Mouse (Mus musculus) mature B cell (primary cell): Measurements from ENCODE around the gene Rbbp4.
"Not testable (repeated sequence)": the region's sequence is repeated elsewhere in the genome, so short reads cannot be mapped to it uniquely, and the experiment has no call there.

Source experiments
- in situ Hi-C: fragments of 300-500 bp; cut with MboI; formaldehyde crosslinking; loops from 2 replicates; pipeline ENCODE4 v1.14.3; 2019

Gene Rbbp4

DNA sequence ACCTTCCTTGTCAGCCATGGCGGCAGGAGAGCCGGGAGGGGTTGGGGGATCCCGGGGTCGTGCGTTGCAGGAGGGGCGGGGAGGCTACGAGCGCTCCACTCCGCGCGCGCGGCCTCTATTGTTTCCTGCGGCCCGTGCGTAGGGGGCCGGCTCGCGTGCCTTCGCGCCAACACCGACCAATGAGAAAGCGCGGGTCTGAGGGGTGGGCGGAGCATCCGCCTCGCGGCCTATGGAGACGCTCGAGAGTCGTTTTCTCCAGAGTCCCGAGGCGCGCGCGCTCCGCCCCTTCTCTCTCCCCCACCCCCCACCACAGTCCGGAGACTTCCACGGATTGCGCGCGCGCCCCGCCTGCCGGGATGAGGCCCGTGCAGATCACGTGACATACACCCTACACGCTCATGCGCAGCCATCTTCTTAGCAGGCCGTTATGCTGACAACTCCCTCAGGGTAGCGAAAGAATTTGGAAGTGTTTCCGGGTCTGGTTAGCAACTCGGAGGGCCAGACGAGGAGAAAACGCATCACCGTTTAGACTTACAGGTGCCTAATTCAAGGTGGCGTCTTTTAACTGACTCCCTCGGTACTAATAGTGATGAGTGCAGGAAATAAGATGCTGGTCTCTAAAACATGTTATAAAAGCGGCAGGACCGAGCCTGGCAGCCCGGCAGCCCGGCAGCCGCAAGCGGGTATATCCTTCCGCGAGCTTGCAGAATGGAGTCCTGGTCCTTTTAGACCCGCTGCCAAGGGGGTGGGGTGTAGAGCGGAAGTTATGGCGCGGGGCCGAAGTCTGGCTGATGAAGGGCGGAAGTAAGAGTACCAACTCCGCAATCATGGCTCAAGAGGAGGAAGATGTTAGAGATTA lies at the start of gene Rbbp4, which contains the start of gene Zbtb8os:
TSS of gene Rbbp4 (minus strand) at position 155 of the 859 bp plus-strand sequence.
TSS of gene Zbtb8os (plus strand) at position 480 of the 859 bp plus-strand sequence.
- in situ Hi-C loops = no loop called here

DNA sequence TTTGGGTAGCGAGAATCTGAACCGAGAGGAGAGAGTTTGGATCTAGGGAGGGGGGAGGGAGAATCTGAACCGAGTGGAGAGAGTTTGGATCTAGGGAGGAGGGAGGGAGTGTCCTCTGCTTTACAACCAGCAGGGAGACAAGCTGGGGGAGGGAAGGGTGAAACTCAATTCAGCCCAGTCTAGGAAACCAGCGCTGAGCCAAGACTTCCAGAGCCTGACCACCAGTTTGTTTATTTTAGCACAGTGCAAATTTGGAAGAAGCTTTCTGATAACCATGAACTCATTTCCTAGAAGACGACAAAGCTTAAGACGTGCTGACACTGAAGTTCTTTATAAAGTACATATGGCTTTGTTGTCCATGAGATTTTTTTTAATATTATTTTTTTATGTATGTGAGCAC lies 49.3 kb upstream of the Rbbp4 start:
- in situ Hi-C loops = no loop called here

DNA sequence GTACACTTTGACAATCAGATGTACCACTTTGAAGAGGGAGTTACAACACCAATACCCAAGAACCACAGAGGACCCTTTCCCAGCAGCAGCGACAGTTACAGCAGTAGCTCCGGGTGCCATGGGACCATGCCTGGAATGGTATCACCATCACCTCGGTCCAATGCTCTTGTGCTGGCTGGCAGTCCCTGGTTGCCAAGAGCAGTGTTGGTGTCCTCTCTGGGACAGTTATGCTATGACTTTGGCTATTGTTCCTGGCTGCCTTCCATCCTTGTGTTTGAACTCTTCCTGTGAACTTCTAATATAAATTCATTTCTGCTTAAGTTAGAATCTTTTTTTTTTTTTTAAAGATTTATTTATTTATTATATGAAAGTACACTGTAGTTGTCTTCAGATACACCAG lies 48.4 kb upstream of the Rbbp4 start:
- in situ Hi-C loops = no loop called here

DNA sequence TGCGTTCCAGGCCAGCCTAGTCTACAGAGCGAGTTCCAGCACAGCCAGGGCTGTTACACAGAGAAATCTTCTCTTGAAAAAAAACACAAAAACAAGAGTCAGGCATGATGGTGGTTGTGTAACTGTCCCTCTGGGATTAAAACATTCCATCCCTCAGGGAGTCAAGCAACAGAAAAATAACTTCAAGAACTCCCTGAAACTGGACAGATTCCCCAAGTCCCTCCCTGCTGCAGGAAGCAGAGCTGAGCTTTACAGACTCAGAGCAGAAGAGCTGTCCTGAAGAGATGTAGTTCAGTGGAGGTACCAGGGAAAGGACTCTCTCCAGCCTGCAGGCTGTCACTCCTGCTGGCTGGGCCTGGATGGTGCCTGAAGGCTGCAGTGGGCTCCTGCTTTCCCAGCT lies 47.3 kb upstream of the Rbbp4 start:
- in situ Hi-C loops = no loop called here

DNA sequence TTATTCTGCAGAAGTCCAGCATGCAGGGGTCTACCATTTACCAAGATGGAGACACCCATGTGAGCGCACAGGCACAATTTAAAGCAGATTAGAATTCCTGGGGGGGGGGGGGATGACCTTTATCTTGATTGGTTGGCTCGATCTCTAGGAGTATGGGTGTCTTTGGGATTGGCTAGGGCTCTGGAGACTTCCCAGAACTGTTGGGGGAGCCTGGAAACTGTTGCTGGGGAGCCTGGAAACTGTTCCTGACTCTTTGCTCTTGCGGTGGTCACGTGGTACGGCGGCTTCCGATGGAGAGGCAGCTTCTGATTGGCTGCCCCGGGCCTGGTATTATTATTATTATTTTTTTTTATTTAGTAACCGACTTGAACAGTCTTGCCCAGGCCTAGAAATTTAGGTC lies 46.9 kb upstream of the Rbbp4 start:
- in situ Hi-C loops = no loop called here

DNA sequence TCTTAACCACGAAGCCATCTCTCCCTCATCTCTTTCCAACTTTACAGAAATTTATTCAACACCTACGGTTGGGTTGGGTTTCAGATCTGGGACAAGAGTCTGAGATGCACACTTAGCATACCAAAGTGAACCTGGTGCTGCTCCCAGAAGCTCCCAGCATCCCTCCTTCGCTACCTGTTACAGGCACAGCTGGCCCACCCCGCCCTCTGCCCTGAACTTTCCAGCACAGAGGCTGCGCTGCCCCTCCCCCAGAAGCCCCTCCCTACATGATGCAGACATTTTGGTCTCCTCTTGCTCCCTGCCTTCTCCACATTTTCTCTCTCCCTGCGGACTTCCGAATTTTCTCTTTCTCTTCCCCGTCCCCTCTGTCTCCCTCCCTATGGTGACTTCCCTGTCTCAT lies 46.0 kb upstream of the Rbbp4 start:
- in situ Hi-C loops = no loop called here

DNA sequence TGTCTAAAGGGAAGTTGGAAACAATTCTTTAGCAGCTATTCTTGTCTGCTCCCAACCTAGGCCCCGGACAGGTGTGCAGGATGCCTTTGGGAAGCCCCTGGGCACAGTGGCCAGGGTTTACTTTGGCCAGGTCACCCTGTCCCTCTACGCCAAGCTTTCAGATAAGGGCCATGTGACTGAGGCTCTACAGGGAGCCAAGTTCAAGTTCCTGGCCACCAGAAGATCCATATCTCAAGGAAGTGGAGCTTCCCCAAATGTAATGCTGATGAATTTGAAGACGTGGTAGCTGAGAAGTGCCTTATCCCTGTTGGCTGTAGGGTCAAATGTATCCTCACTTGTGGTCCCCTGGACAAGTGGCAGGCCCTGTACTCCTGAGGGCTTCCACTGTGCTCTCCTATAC lies 44.6 kb upstream of the Rbbp4 start:
- in situ Hi-C loops = no loop called here

GRCm38 (mm10) chr4:129377601-129378390 lies 42.6 kb upstream of the Rbbp4 start, which contains the start of gene Zbtb8a:
Gene Zbtb8a, minus strand, starts transcription at chr4:129378116.
- in situ Hi-C loops = no loop called here

GRCm38 (mm10) chr4:129376961-129377545 lies 41.9 kb upstream of the Rbbp4 start:
- in situ Hi-C loops = no loop called here

DNA sequence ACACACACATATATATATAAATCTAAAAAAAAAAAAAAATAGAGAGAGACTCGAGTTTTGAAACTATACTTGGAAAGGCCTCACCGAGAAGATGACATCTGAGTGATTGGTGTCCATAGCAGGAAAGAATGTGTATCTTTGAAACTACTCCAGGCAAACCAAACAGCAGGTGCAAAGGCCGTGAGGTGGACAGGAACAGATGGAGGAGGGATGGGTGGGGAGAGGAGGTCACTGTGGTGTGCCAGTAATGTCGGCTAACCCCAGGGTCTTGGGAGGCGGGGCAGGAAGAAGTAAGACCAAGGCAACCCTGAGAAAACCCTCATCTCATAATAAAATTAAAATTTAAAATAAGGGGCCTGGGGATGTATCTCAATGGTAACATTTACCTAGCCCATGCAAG lies 40.7 kb upstream of the Rbbp4 start:
- in situ Hi-C loops = no loop called here

- in situ Hi-C loops = no loop called here
Observed at GRCm38 (mm10) chr4:129375000-129375399, 39.8 kb upstream of the Rbbp4 start.

- in situ Hi-C loops = no loop called here
Observed at GRCm38 (mm10) chr4:129374219-129374755, 39.1 kb upstream of the Rbbp4 start.

DNA sequence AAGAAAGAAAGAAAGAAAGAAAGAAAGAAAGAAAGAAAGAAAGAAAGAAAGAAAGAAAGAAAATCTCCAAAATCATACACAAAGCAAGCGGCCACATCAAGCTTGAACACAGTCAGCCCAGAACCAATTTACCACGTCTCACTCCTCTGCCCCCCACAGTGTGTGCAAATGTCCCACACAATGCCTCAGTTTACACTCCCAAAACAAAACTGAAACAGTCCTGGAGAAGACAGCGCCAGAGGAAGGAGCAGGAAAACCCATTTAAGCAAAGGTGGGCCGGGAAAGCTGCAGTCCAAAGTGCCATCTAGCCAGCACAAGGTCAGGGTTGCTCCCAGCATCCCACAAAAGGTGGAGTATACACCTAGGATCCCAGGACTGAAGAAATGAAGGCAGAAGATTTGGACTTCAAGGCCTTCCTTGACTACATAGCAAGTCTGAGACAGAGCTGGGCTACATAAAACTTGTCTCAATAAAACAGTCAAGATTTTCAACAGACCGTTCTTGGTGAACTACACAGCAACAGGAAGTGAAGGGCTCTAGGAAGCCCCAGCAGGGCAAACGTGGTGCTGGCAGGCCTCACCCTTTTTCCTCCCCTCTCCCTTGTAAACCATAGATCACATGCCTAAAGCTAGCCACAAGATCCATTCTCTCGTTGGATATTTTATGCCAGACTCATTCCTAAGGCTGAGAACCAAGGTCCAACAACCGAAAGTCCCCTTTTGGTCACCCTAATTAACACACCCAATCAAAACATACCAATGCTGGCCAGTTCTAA lies 38.2 kb upstream of the Rbbp4 start:
- in situ Hi-C loops = no loop called here

DNA sequence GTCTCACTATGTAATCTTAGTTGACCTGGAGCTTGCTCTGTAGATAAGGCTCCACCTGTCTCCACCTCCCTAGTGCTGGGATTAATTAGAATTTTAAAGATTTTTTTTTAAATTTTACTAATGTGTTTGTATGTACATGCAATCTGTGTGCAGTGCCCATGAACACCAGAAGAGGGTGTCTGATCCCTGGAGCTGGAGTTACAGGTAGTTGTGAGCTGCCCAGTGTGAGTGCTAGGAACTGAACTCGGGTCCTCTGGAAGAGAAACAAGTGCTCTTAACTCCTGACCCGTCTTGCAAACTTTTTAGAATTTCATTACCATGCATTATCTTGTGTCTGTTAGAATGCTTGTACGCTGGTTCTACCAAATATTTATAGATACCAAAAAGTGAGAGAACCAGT lies 36.2 kb upstream of the Rbbp4 start:
- in situ Hi-C loops = no loop called here

- in situ Hi-C loops = no loop called here
Observed at GRCm38 (mm10) chr4:129365224-129365623, 30.1 kb upstream of the Rbbp4 start.

DNA sequence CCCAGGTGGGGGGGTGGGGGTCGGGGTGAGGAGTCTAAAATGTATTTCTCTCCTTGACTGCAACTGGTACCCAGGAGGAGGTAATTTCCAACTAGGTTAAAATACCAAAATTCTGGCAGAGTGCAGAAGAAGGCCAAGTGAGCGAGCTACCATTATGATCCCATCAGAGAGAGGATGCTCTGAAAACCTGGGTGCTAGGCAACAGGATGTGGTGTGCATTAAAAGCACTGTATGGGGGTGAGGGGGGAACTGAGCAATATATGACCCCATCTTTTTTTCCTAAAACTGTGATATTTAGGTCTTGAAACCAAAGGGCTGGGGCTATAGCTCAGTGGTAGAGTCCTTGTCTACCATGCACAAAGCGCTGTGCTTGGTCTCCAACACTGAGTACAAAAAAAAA lies 29.2 kb upstream of the Rbbp4 start:
- in situ Hi-C loops = no loop called here

GRCm38 (mm10) chr4:129363463-129363862 lies 28.3 kb upstream of the Rbbp4 start:
- in situ Hi-C loops = no loop called here

- in situ Hi-C loops = no loop called here
Observed at GRCm38 (mm10) chr4:129362771-129363170, 27.6 kb upstream of the Rbbp4 start.

DNA sequence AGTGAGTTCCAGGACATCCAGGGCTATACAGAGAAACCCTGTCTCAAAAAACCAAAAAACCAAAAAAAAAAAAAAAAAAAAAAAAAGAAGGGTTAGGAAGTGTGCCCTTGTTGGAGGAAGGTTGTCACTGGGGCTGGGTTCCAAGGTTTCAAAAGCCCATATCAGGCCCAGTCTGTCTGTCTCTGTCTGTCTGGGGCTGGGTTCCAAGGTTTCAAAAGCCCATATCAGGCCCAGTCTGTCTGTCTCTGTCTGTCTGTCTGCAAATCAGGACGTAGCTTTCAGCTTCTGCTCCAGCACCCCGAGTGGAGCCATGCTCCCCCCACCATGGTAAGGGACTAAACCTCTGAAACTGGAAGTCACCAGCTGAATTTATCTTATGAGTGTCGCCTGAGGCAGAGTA lies 27.1 kb upstream of the Rbbp4 start:
- in situ Hi-C loops = not testable (repeated sequence)

DNA sequence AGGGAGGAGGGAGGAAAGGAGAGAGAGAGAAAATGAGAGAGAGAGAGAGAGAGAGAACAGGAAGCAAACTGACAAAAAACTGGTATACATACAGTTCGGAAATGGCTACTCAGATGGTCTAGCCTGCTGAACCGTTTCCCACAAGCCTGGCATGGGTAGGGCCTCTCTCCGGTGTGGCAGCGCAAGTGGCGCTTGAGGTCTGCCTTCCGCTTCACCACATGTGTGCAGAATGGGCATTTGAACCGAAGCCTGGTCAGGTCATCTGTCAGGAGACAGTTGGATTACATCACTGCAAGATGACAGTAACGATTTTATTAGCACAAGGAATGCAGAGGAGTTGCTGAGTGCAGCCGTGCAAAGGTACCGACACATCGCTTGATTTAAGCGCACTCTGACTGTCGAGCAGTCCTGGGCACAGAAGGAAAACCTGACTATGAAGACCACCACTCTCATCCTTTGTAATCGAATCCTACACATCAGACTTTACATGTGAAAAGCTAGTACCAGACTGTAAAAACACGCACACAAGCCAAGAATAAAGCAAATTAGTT lies 22.5 kb upstream of the Rbbp4 start:
- in situ Hi-C loops = no loop called here

GRCm38 (mm10) chr4:129354236-129354635 lies 19.1 kb upstream of the Rbbp4 start:
- in situ Hi-C loops = no loop called here
